Mouse (Mus musculus) liver, adult 2 months (tissue): Measurements from ENCODE around the gene Tent4b.

Experiments
- CTCF ChIP-seq: fragments of 200-500 bp; IDR thresholded peaks from 2 replicates; pipeline ENCODE4 v1.5.1; 2011; ENCODE audit warnings: low read depth, low read length, control low read depth
- POLR2A ChIP-seq: fragments of 200-500 bp; IDR thresholded peaks from 2 replicates; pipeline ENCODE4 v1.6.1; 2011; ENCODE audit warnings: low read length, control low read depth; ENCODE audit not compliant: insufficient read depth; ENCODE audit errors: extremely low read depth

GRCm38 (mm10) chr8:88297976-88298732 is 99.1 kb downstream of the Tent4b start:
- TF ChIP-seq POLR2A (no peak), CTCF (no peak)
